Mouse (Mus musculus): ENCODE measurements at regions not wholly inside any gene's neighbourhood (a gene's known extent, or its start where the extent isn't known, plus 50 kb on each side); places are given as distances from the start of the nearest gene placed in this dataset.

GRCm38 (mm10) chr2:103893159-103893740 is 64.5 kb upstream of the Lmo2 start:
- no peak for DNase-seq (ENCODE audit: low spot score)

DNA sequence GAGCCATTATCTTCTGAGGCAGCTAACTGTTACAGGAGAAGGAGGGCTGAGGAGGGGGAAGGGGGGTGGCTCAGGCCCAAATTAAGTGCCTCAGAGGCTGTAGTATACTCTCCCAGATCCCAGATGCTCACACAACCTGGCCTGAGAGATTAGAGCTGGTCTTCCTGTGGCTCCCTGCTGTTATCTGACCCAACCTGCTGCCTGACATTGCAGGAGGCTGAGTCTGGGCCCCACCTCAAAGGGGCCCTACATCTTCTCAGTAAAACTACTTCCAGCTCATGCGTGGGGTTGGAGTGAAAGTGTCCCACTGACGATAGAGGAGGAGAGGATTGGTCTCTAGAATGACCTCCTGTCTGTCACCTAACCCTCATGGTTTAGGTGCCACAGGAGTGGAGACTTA is 64.0 kb upstream of the Lmo2 start:
- no peak for DNase-seq (ENCODE audit: low spot score)

GRCm38 (mm10) chr2:103894981-103895676 is 62.7 kb upstream of the Lmo2 start:
- DNase-seq (ENCODE audit: low spot score) = no peak

DNA sequence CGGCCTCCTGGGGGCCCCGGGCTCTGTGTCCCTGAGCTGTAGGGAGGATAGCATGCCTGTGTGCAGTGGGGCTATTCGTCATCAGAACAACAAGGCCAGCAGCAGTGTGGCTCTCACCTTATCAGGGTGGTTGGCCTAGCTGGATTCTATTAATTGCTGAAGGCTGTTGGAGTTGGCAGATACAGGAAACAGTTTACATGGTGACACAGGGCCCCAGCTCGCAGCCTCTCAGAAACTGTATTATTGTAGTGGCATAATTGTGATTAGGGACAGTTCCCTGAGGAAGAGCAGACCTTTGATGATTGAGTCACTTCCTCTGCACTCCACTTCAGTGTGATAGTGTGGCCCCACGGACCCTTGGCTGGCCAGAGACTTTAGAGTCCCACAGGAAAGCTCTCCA is 61.6 kb upstream of the Lmo2 start:
- DNase-seq (ENCODE audit: low spot score) = peak; percentile 46

DNA sequence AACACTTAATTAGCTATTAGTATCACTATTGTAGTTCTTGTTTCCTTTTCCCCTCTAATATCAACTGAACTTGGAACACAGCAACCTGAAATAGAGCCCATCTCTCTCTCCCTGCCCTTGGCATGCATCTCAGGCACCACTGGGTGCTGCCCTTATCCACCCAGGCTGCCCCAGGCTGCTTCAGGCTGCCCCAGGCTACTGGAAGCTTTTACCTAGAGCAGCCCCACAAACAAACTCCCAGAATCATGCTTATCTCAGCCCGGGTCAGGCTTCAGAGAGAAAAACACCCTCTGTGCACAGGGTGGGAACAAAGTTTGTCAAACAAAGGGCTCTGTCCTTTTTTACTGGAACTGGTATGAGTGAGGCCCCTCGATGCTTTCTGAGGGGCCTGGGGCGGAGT is 61.0 kb upstream of the Lmo2 start:
- peak; percentile 26 for DNase-seq (ENCODE audit: low spot score)

GRCm38 (mm10) chr2:103899713-103900112 is 58.1 kb upstream of the Lmo2 start:
- no peak for DNase-seq (ENCODE audit: low spot score)

- DNase-seq (ENCODE audit: low spot score) = no peak
Observed at GRCm38 (mm10) chr2:103900384-103900783, 57.4 kb upstream of the Lmo2 start.

DNA sequence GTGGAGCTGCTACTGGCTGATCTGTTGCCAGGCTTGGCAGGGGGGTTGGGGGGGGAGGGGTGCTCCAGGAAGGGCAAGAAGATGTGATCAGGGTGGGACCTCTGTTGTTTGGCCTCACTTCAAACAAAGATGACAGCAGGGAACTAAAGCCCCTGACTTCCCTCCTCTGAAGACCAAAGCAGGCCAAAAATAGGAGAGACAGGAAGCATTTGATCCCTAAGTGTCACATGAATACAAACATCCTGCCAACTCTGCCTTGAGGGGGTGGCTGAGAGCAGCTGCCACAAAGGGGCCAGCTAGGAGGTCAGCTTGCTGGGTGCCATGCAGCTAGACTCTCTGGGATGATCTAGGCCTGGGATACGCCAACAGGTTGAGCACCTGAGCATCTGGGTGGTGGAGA is 56.3 kb upstream of the Lmo2 start:
- no peak for DNase-seq (ENCODE audit: low spot score)

GRCm38 (mm10) chr2:103902777-103903176 is 55.0 kb upstream of the Lmo2 start:
- DNase-seq (ENCODE audit: low spot score) = no peak

DNA sequence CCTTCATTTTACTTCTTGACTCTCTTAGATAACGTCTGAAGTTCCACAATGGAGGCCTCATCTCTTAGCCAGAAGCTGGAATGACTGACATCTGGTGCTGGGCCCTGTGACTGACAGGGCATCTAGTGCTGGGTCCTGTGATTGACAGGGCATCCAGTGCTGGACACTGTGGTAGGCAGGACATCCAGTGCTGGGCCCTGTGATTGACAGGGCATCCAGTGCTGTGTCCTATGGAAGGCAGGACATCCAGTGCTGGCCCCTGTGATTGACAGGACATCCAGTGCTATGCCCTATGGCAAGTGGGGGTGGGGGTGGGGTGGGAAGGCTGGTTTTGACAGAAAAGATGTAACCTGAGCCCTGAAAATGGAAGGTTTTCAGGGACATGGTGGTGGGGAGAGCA is 52.1 kb upstream of the Lmo2 start:
- DNase-seq (ENCODE audit: low spot score) = no peak

GRCm38 (mm10) chr2:103906581-103907184 is 51.1 kb upstream of the Lmo2 start:
- no peak for DNase-seq (ENCODE audit: low spot score)

Data from ovary, postnatal 36 days (tissue).